Mouse (Mus musculus): ENCODE results near the gene Tpcn1. TPM values are rescaled to one million over a fixed set of nuclear protein-coding genes. Genes with fewer than 3 reads are reported as not detected.

Tpcn1 gene
- polyA plus RNA-seq, 1 experiment from 2014 or later = 14.9 TPM

DNA sequence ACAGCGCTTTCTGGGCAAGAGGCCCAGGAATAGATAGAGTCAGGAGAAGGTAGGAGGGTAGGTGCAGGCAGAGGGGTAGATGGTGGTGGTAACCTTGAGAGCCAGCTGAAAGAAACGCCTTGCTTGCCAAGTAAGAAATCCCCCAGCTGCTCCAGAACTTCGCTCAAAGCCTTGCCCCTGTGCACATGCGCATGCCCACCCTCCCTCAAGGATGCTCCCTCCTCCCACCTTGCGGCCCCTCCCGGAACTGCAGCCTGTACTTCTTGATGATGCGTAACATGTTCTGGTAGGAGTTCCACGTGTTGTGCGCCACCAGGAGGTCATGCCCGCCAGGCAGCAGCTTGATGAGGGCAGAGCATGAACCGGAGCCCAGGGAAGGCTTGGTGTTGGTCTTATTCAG, 96.0 kb downstream of the Tpcn1 start:
- H3K4me1 ChIP-seq (ENCODE audit: control insufficient read depth, insufficient read depth, low read length) = no peaks in the 10 kb centered on the region
- no peak overlapping the region for H3K9ac ChIP-seq (ENCODE audit: low read length)
- WGBS = 59% methylated on average over 11 of the region's 11 CpGs
- no peak overlapping the region for H3K4me3 ChIP-seq (ENCODE audit: low read depth, low read length)
- ATAC-seq (ENCODE audit: insufficient read depth, low FRiP score, low TSS enrichment) (no peak), DNase-seq (ENCODE audit: low spot score) (peak; percentile 66)
- 0 out of 2 replicates have a peak, but pooled peaks cover 3% of the 10 kb centered on the region for H3K36me3 ChIP-seq (ENCODE audit: control insufficient read depth, insufficient read depth, low read length)
- no peaks in the 10 kb centered on the region for H3K27me3 ChIP-seq (ENCODE audit: control insufficient read depth, insufficient read depth, low read length)
- no peak overlapping the region for H3K27ac ChIP-seq (ENCODE audit: low read depth, low read length)
- no peaks in the 10 kb centered on the region for H3K9me3 ChIP-seq (ENCODE audit: control insufficient read depth, low read length)
- H3K4me2 ChIP-seq (ENCODE audit: low read depth) = no peak overlapping the region

DNA sequence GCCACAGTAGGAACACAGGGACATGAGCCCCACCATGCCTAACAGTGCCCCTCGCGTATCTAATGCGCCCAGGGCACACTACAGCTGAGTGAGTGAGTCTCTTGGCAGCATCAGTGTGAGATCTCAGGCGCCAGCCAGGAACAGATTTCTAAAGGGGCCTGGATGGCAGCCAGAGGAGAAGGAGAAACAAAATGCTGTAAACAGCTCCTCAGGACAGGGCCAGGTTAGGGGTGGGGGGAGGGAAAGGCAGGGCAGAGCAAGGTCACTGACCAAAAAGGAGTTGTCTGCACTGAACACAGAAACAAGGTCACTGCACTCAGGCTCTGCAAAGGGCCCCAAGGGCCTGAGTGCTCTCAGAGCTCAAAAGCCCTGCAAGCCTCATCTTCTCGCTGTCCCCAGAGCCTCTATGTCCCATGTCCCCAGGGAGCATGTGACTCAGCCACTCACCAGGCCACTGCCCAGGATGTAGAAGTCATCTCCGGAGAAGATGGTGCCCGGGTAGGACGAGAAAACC, 97.7 kb downstream of the Tpcn1 start:
- no peak for ATAC-seq (ENCODE audit: insufficient read depth, low FRiP score, low TSS enrichment)
- Histone ChIP-seq H3K27me3 (ENCODE audit: control insufficient read depth, insufficient read depth, low read length) (no peaks in the 10 kb centered on the region), H3K36me3 (ENCODE audit: control insufficient read depth, insufficient read depth, low read length) (peaks cover 7% of the 10 kb centered on the region), H3K9ac (ENCODE audit: low read length) (no peak overlapping the region), H3K4me3 (ENCODE audit: low read depth, low read length) (no peak overlapping the region), H3K9me3 (ENCODE audit: control insufficient read depth, low read length) (no peaks in the 10 kb centered on the region), H3K27ac (ENCODE audit: low read depth, low read length) (no peak overlapping the region), H3K4me1 (ENCODE audit: control insufficient read depth, insufficient read depth, low read length) (no peaks in the 10 kb centered on the region), H3K4me2 (ENCODE audit: low read depth) (no peak overlapping the region)
- WGBS = 88% methylated on average over 8 of the region's 8 CpGs
- DNase-seq (ENCODE audit: low spot score) = no peak

DNA sequence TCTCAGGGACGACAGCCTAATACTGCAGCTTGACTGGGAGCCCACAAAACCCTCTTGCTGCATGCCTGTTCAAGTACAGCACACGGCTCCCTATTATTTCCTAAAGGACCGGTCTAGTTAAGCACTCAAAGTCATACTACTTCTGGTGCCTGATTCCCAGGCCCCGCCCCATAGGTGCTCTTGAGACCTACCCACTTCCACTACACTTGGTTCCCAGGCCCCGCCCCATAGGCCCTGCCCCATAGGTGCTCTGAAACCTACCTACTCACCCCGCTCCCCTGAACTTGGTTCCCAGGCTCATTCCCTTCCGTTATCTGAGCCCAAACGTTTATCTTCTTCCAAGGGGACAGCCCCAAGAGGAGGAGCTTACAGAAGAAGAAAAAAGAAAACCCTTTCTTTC, 100.6 kb downstream of the Tpcn1 start:
- Histone ChIP-seq H3K4me3 (ENCODE audit: low read depth, low read length) (no peak overlapping the region), H3K27ac (ENCODE audit: low read depth, low read length) (no peak overlapping the region), H3K9me3 (ENCODE audit: control insufficient read depth, low read length) (no peaks in the 10 kb centered on the region), H3K4me1 (ENCODE audit: control insufficient read depth, insufficient read depth, low read length) (no peaks in the 10 kb centered on the region), H3K36me3 (ENCODE audit: control insufficient read depth, insufficient read depth, low read length) (peaks cover 10% of the 10 kb centered on the region), H3K27me3 (ENCODE audit: control insufficient read depth, insufficient read depth, low read length) (no peaks in the 10 kb centered on the region), H3K4me2 (ENCODE audit: low read depth) (no peak overlapping the region), H3K9ac (ENCODE audit: low read length) (no peak overlapping the region)
- no peak for DNase-seq (ENCODE audit: low spot score)
- WGBS = 94% methylated on average over 8 of the region's 8 CpGs
- ATAC-seq (ENCODE audit: insufficient read depth, low FRiP score, low TSS enrichment) = no peak

Other genes starting within 250 kb of the Tpcn1 start
- gene Lhx5, start 157.0 kb downstream of the Tpcn1 start, polyA plus RNA-seq (2014; fragmentation: Nextera tagmentation; extraction: Ambion mirVana) = 29.9 and 31.2 TPM in 2 replicates
- 5.3 and 5.9 TPM in 2 replicates for gene Sdsl, start 115.9 kb downstream of the Tpcn1 start, polyA plus RNA-seq (2014; fragmentation: Nextera tagmentation; extraction: Ambion mirVana)
- gene Sds, start 112.1 kb downstream of the Tpcn1 start, polyA plus RNA-seq (2014; fragmentation: Nextera tagmentation; extraction: Ambion mirVana) = not detected in 2 replicates
- gene Plbd2, start 85.0 kb downstream of the Tpcn1 start, polyA plus RNA-seq (2014; fragmentation: Nextera tagmentation; extraction: Ambion mirVana) = 33.3 and 33.6 TPM in 2 replicates
- 2.9 and 4.9 TPM in 2 replicates for gene Slc8b1, start 77.5 kb downstream of the Tpcn1 start, polyA plus RNA-seq (2014; fragmentation: Nextera tagmentation; extraction: Ambion mirVana)
- 0.62 and 0.81 TPM in 2 replicates for gene Iqcd, start 343 bp upstream of the Tpcn1 start, polyA plus RNA-seq (2014; fragmentation: Nextera tagmentation; extraction: Ambion mirVana)
- gene Rita1, start 23.9 kb upstream of the Tpcn1 start, polyA plus RNA-seq (2014; fragmentation: Nextera tagmentation; extraction: Ambion mirVana) = 12.3 and 13.2 TPM in 2 replicates
- 42.0 and 42.6 TPM in 2 replicates for gene Ddx54, start 24.1 kb upstream of the Tpcn1 start, polyA plus RNA-seq (2014; fragmentation: Nextera tagmentation; extraction: Ambion mirVana)
- gene Cfap73, start 45.6 kb upstream of the Tpcn1 start, polyA plus RNA-seq (2014; fragmentation: Nextera tagmentation; extraction: Ambion mirVana) = not detected in 2 replicates
- 0.39 TPM in 1 of 2 replicates, not detected in the other for gene Rasal1, start 60.1 kb upstream of the Tpcn1 start, polyA plus RNA-seq (2014; fragmentation: Nextera tagmentation; extraction: Ambion mirVana)
- 7.0 and 7.4 TPM in 2 replicates for gene Dtx1, start 123.3 kb upstream of the Tpcn1 start, polyA plus RNA-seq (2014; fragmentation: Nextera tagmentation; extraction: Ambion mirVana)
- not detected in 2 replicates for gene Oas2, start 161.2 kb upstream of the Tpcn1 start, polyA plus RNA-seq (2014; fragmentation: Nextera tagmentation; extraction: Ambion mirVana)
- 0.08 TPM in 1 of 2 replicates, not detected in the other for gene Oas3, start 189.0 kb upstream of the Tpcn1 start, polyA plus RNA-seq (2014; fragmentation: Nextera tagmentation; extraction: Ambion mirVana)
- gene Oas1e, start 206.9 kb upstream of the Tpcn1 start, polyA plus RNA-seq (2014; fragmentation: Nextera tagmentation; extraction: Ambion mirVana) = 0.18 TPM in 1 of 2 replicates, not detected in the other
- gene Oas1c, start 223.8 kb upstream of the Tpcn1 start, polyA plus RNA-seq (2014; fragmentation: Nextera tagmentation; extraction: Ambion mirVana) = 0.21 and 0.23 TPM in 2 replicates